Mouse (Mus musculus) thymus, postnatal 0 days (tissue): ENCODE measurements around the gene Robo4. TPM values are rescaled to one million over a fixed set of nuclear protein-coding genes. Genes with fewer than 3 reads are reported as not detected.

Experiments used
- DNase-seq: peaks from one replicate; pipeline ENCODE4 v3.0.0-alpha.2; 2015; ENCODE audit warnings: low spot score
- polyA plus RNA-seq: library from polyadenylated mRNA; unstranded; fragments of >200 nt; fragmentation: Nextera tagmentation; extraction: Ambion mirVana; gene quantifications from 2 replicates; pipeline ENCODE4 v1.2.1, GENCODE M21; 2015

Robo4 gene
- 2.5 and 3.4 TPM in 2 replicates for polyA plus RNA-seq

GRCm38 (mm10) chr9:37401802-37402201 is at the start of gene Robo4:
Robo4 (plus strand) TSS chr9:37401897.
- no peak for DNase-seq

GRCm38 (mm10) chr9:37354485-37354884 is 47.2 kb upstream of the Robo4 start:
- no peak for DNase-seq

GRCm38 (mm10) chr9:37358713-37359330 is 42.9 kb upstream of the Robo4 start:
- no peak for DNase-seq

GRCm38 (mm10) chr9:37359331-37360220 is 42.1 kb upstream of the Robo4 start:
- DNase-seq, result no peak

GRCm38 (mm10) chr9:37362084-37362483 is 39.6 kb upstream of the Robo4 start:
- no peak for DNase-seq

GRCm38 (mm10) chr9:37362881-37363280 is 38.8 kb upstream of the Robo4 start:
- DNase-seq, result no peak

- DNase-seq, result no peak
Measured at GRCm38 (mm10) chr9:37363551-37363950, 38.1 kb upstream of the Robo4 start.

- no peak for DNase-seq
Measured at GRCm38 (mm10) chr9:37364392-37364791, 37.3 kb upstream of the Robo4 start.

- DNase-seq, result no peak
Measured at GRCm38 (mm10) chr9:37365706-37366105, 36.0 kb upstream of the Robo4 start.

- DNase-seq, result no peak
Measured at GRCm38 (mm10) chr9:37367301-37368080, 34.2 kb upstream of the Robo4 start, which contains the start of gene Hepacam. Hepacam (plus strand) TSS chr9:37367351.

- DNase-seq, result no peak
Measured at GRCm38 (mm10) chr9:37368081-37368830, 33.4 kb upstream of the Robo4 start.

- no peak for DNase-seq
Measured at GRCm38 (mm10) chr9:37368860-37369259, 32.8 kb upstream of the Robo4 start.

- no peak for DNase-seq
Measured at GRCm38 (mm10) chr9:37371232-37371801, 30.4 kb upstream of the Robo4 start.

GRCm38 (mm10) chr9:37375718-37376117 is 26.0 kb upstream of the Robo4 start:
- DNase-seq, result no peak

- no peak for DNase-seq
Measured at GRCm38 (mm10) chr9:37383161-37383560, 18.5 kb upstream of the Robo4 start.

- no peak for DNase-seq
Measured at GRCm38 (mm10) chr9:37384284-37385182, 17.2 kb upstream of the Robo4 start.

- no peak for DNase-seq
Measured at GRCm38 (mm10) chr9:37390891-37391290, 10.8 kb upstream of the Robo4 start.

- DNase-seq, result no peak
Measured at GRCm38 (mm10) chr9:37392071-37392470, 9.6 kb upstream of the Robo4 start.

- DNase-seq, result no peak
Measured at GRCm38 (mm10) chr9:37393482-37394131, 8.1 kb upstream of the Robo4 start.
